Mouse (Mus musculus): ENCODE measurements around the gene Shcbp1l. TPM values are rescaled to one million over a fixed set of nuclear protein-coding genes. Genes with fewer than 3 reads are reported as not detected.

Gene Shcbp1l
- polyA plus RNA-seq (2012; rRNA removed): 0.09 TPM in 1 of 2 replicates, not detected in the other

DNA sequence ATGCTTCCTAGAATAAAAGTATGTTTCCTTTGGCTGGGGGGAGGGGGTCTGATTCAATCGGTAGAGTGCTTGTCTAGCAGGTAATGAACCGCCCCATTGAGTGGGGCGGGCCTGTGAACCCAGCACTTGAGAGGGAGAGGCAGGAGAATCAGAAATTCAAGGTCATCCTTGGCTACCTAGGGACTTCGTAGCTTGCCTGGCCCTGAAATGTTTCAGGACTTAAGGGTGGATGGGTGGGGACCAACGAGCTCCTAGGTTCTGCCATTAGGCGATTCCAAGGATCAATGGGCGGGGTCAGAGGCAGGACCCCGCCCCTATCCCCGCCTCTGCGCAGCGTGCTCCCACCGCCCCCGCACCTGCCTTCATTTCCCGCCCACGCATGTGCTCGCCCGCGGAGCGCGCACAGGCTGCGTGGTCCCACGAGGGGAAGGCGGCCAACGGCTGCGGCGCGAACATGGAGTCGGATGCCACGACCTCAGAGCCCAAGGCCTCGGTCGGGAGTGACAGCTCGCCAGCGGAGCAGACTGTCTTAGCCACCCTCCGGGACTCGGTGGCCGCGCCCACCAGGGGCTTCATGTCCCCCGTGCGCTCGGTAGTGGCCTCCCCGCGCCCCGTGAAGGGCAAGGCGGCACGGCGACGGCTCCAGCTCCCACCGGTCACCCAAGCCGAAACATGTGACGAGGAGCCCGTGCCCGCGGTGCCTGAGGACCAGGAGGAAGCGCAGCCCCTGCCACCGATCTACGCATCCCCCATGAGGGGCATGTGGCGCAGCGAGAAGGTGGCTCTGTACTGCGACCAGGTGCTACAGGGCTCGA, at the start of gene Shcbp1l:
Gene Shcbp1l (plus strand): TSS at position 393 of the 815 bp plus-strand sequence.

DNA sequence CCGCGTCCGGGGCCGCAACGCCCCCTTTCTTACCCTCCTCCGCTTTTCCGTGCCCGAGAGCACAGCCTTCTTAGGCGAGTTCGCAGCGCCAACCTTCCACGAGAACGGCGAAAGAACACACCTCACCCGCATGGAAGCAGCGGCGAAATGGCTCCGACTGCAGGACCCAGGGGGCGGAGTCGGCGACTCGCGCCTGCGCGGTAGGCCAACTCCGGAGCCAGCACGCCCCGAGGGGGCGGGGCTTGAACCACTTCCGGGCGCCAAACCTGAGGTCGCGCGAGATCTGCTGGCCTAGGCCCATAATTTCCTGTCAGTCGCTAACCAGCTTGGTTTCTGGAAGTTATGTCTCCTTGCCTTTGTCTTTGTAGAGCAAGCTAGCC, 62.5 kb downstream of the Shcbp1l start, which contains the start of gene Dhx9:
Gene Dhx9 (minus strand): TSS at position 161 of the 380 bp plus-strand sequence.

Other genes starting within 250 kb of the Shcbp1l start
- 14.1 and 17.2 TPM in 2 replicates for gene Lamc2, start 238.7 kb upstream of the Shcbp1l start, polyA plus RNA-seq (2012; rRNA removed)
- 60.1 and 62.3 TPM in 2 replicates for gene Lamc1, start 92.4 kb upstream of the Shcbp1l start, polyA plus RNA-seq (2012; rRNA removed)
- gene Dhx9, start 62.5 kb downstream of the Shcbp1l start, polyA plus RNA-seq (2012; rRNA removed): 3.8 and 5.9 TPM in 2 replicates
- 0.79 and 1.00 TPM in 2 replicates for gene Npl, start 124.9 kb downstream of the Shcbp1l start, polyA plus RNA-seq (2012; rRNA removed)
- gene Rgs8, start 227.9 kb downstream of the Shcbp1l start, polyA plus RNA-seq (2012; rRNA removed): 0.48 and 0.66 TPM in 2 replicates

Data from colon, adult 2 months (tissue).